Mouse (Mus musculus) liver, embryonic 16.5 days (tissue): ENCODE measurements around the gene Ddah1. TPM values are rescaled to one million over a fixed set of nuclear protein-coding genes. Genes with fewer than 3 reads are reported as not detected.

Source experiments
- ATAC-seq: fragments of 200-750 bp; cut with Nextera tagmentation; 2 replicates; pipeline ENCODE4 v1.8.0; 2017; ENCODE audit warnings: low read depth, mild to moderate bottlenecking, moderate number of reproducible peaks, moderate library complexity
- H3K27ac ChIP-seq: fragments of 300-500 bp; sonication (generic); 2 replicates; pipeline ENCODE4 v1.5.1; 2014; ENCODE audit warnings: mild to moderate bottlenecking, low read length
- H3K27me3 ChIP-seq: fragments of 300-500 bp; sonication (generic); 2 replicates; pipeline ENCODE4 v1.6.1; 2014; ENCODE audit warnings: low read depth, low read length, mixed read lengths; ENCODE audit not compliant: control insufficient read depth, insufficient read depth
- H3K36me3 ChIP-seq: fragments of 300-500 bp; sonication (generic); 2 replicates; pipeline ENCODE4 v1.6.1; 2014; ENCODE audit warnings: mild to moderate bottlenecking; ENCODE audit not compliant: control insufficient read depth, insufficient read depth
- H3K4me1 ChIP-seq: fragments of 300-500 bp; sonication (generic); 2 replicates; pipeline ENCODE4 v1.6.1; 2014; ENCODE audit warnings: low read depth, low read length, mixed read lengths; ENCODE audit not compliant: control insufficient read depth
- H3K4me2 ChIP-seq: fragments of 300-500 bp; sonication (generic); 2 replicates; pipeline ENCODE4 v1.6.1; 2014; ENCODE audit warnings: low read depth, low read length, mixed read lengths
- H3K4me3 ChIP-seq: fragments of 300-500 bp; sonication (generic); 2 replicates; pipeline ENCODE4 v1.5.1; 2014; ENCODE audit warnings: low read depth, mild to moderate bottlenecking, low read length
- H3K9ac ChIP-seq: fragments of 300-500 bp; sonication (generic); 2 replicates; pipeline ENCODE4 v1.6.1; 2014; ENCODE audit warnings: low read depth, low read length
- H3K9me3 ChIP-seq: fragments of 300-500 bp; sonication (generic); replicated peaks from 2 replicates; pipeline ENCODE4 v1.6.1; 2016; ENCODE audit warnings: low read length; ENCODE audit not compliant: control insufficient read depth
- whole genome bisulfite sequencing: fragments of 180-500 bp; shearing (Covaris S2); extraction: QIAGEN DNeasy Blood & Tissue Kit; methylation state at CpG from one replicate; pipeline ENCODE4 v1.1.7; 2014; ENCODE audit not compliant: insufficient replicate concordance; 5-methylcytosine and 5-hydroxymethylcytosine counted together
- polyA plus RNA-seq: library from polyadenylated mRNA; unstranded; fragments of >200 nt; fragmentation: Nextera tagmentation; extraction: Ambion mirVana; gene quantifications from 2 replicates; pipeline ENCODE4 v1.2.1, GENCODE M21; 2015

Ddah1 gene
- 37.9 and 44.7 TPM in 2 replicates for polyA plus RNA-seq

DNA sequence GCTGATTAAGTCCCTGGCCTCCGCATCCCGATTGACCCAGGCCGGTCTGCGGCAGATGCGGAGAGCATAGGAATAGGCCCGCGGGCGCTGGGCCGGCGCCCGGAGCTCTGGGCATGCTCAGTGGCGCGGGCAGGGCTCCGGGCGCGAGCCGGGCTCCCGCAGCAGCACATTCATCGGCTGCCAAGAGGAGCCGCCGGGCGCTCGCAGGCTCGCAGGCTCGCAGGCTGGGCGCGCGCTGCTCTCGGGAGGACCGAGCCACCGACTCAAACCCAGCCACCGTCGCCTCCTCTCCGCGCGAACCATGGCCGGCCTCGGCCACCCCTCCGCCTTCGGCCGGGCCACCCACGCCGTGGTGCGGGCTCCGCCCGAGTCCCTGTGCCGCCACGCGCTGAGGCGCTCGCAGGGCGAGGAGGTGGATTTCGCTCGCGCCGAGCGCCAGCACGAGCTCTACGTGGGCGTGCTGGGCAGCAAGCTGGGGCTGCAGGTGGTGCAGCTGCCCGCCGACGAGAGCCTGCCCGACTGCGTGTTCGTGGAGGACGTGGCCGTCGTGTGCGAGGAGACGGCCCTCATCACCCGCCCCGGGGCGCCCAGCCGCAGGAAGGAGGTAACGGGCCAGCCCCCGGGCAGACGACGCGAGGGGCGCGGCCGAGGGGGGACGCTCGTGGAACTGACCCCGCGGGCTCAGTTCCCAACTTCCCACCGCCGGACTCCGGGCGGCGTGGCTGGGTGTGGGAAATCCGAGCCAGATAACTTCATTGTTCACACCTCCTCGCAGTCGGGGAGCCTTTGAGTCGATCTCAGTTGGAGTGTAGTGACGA lies at the start of gene Ddah1:
Ddah1 (plus strand) TSS at position 115 of the 818 bp plus-strand sequence.
- WGBS: under 1% methylated on average over 97 of the region's 97 CpGs
- H3K27ac ChIP-seq: peak within 1 kb of the TSS; percentile 84
- H3K9me3 ChIP-seq: no peaks in the 10 kb centered on the region
- H3K4me1 ChIP-seq: peaks cover 6% of the 10 kb centered on the region; the same call in 1 of the 2 replicates
- H3K36me3 ChIP-seq: no peaks in the 10 kb centered on the region
- peaks cover 19% of the 10 kb centered on the region for H3K27me3 ChIP-seq
- peak within 1 kb of the TSS; percentile 56 for H3K4me2 ChIP-seq
- ATAC-seq: peak; percentile 63
- peak within 1 kb of the TSS; percentile 66 for H3K9ac ChIP-seq
- peak within 1 kb of the TSS; percentile 63 for H3K4me3 ChIP-seq

DNA sequence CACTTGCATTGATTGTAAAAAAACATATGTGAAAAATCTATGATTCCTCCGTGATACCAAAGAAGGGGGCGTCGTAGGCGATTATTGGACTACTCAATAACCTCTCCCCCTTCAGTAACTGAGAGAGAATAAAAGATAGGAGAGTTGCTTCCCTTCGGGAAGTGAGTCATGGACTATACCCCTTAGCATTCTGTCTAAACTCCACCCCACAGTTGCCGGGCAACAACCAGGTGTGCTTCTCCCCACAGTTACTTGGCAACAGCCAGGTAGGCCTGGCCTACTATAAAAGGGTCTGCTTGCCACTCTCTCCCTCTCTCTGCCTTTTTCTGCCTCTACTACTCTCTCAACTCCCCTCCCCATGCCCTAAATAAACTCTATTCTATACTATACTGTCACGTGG lies 42.6 kb upstream of the Ddah1 start:
- no peaks in the 10 kb centered on the region for H3K4me1 ChIP-seq
- 68% methylated on average over 7 of the region's 7 CpGs for WGBS
- H3K4me3 ChIP-seq: no peak overlapping the region
- ATAC-seq: no peak
- no peak overlapping the region for H3K27ac ChIP-seq
- no peaks in the 10 kb centered on the region for H3K27me3 ChIP-seq
- no peaks in the 10 kb centered on the region for H3K9me3 ChIP-seq
- H3K4me2 ChIP-seq: no peak overlapping the region
- no peaks in the 10 kb centered on the region for H3K36me3 ChIP-seq
- H3K9ac ChIP-seq: no peak overlapping the region

DNA sequence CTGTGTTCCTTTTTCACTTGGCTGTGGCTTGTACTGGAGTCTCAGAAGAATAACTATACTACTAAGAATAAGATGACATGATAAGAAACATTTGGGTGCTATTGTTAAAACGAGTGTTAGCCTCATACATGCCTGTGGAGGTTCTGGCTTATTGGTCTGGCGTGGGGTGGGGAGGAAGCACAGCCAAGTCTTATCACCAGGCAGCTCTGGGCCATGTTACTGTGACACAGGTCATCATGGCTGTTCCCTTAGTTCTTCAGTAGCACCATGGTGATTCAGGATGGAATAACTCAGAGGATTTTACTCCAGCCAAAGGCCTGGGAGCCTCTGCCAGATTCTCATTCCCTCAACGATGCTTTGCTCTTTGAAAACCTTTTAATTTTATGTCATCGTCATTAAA lies 38.8 kb upstream of the Ddah1 start:
- no peaks in the 10 kb centered on the region for H3K9me3 ChIP-seq
- H3K4me2 ChIP-seq: no peak overlapping the region
- 57% methylated on average over 4 of the region's 4 CpGs for WGBS
- no peaks in the 10 kb centered on the region for H3K4me1 ChIP-seq
- H3K36me3 ChIP-seq: no peaks in the 10 kb centered on the region
- H3K27ac ChIP-seq: no peak overlapping the region
- no peak overlapping the region for H3K4me3 ChIP-seq
- H3K9ac ChIP-seq: no peak overlapping the region
- ATAC-seq: no peak
- H3K27me3 ChIP-seq: no peaks in the 10 kb centered on the region

DNA sequence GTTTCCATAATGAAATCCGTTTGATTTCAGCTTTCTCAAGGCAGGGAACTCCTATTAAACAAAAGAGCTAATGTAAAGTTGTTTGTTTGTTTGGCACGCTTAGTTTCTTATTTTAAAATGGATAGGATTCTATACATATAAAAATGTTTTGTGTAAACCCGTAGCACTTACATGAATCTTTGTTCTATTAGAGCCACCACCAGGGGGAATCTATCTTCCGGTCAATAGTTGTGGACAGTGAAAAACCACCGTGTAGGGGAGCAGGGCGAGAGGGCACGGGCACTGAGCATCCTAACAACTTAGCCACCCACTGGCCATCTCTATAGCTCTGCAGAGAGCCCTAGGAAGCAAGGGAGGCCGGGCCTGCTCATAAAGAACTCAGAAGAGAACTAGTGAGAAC lies 33.4 kb upstream of the Ddah1 start:
- Histone ChIP-seq H3K27me3 (no peaks in the 10 kb centered on the region), H3K4me1 (no peaks in the 10 kb centered on the region), H3K27ac (no peak overlapping the region), H3K9ac (no peak overlapping the region), H3K9me3 (no peaks in the 10 kb centered on the region), H3K4me3 (no peak overlapping the region), H3K4me2 (no peak overlapping the region), H3K36me3 (no peaks in the 10 kb centered on the region)
- no peak for ATAC-seq
- 50% methylated on average over 8 of the region's 8 CpGs for WGBS

DNA sequence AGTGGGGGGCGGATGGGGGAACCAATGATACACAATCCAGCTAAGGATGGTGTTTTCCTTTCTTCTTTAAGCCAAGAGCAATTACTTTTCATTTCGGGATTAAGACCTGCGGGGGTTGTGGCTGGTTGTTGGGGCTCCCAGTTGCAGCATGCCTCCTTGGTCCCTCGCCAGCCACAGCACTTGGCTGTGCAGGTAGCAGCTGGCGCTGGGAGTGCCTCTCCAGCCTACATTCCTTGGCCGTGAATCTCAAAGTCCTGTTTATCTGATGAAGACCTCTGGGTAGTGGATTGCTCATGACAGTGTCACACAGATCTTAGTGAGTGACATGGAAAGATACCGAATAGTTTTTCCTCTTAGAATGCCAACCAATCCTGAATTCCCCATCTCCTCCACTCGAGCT lies 30.1 kb upstream of the Ddah1 start:
- H3K4me3 ChIP-seq: no peak overlapping the region
- no peak for ATAC-seq
- WGBS: 53% methylated on average over 8 of the region's 8 CpGs
- no peak overlapping the region for H3K27ac ChIP-seq
- H3K9me3 ChIP-seq: no peaks in the 10 kb centered on the region
- H3K36me3 ChIP-seq: no peaks in the 10 kb centered on the region
- H3K9ac ChIP-seq: no peak overlapping the region
- no peak overlapping the region for H3K4me2 ChIP-seq
- H3K27me3 ChIP-seq: no peaks in the 10 kb centered on the region
- H3K4me1 ChIP-seq: no peaks in the 10 kb centered on the region

DNA sequence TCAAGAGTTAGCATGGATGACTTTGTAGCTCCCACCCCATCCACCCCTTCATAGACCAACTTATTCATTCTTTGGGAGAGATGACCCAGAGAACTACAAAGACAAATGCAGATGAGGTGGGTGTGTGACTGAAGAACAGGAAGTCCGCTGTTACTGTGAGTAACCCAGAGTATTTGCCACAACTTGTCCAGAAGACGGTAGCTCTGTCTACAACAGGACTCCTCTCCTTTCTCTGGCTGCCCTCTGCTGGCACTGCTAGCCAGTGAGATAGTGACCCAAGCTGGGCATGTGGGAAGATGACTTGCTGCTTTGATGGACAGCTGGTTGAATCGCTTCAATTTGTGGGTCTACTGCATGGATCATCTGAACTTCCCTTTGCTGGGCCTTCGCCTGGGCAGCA lies 28.9 kb upstream of the Ddah1 start:
- no peaks in the 10 kb centered on the region for H3K9me3 ChIP-seq
- no peak overlapping the region for H3K9ac ChIP-seq
- H3K27ac ChIP-seq: no peak overlapping the region
- H3K4me1 ChIP-seq: no peaks in the 10 kb centered on the region
- WGBS: 25% methylated on average over 4 of the region's 4 CpGs
- no peak overlapping the region for H3K4me3 ChIP-seq
- no peaks in the 10 kb centered on the region for H3K27me3 ChIP-seq
- no peak overlapping the region for H3K4me2 ChIP-seq
- H3K36me3 ChIP-seq: no peaks in the 10 kb centered on the region
- peak; percentile 39; the same call in 1 of the 2 replicates for ATAC-seq

DNA sequence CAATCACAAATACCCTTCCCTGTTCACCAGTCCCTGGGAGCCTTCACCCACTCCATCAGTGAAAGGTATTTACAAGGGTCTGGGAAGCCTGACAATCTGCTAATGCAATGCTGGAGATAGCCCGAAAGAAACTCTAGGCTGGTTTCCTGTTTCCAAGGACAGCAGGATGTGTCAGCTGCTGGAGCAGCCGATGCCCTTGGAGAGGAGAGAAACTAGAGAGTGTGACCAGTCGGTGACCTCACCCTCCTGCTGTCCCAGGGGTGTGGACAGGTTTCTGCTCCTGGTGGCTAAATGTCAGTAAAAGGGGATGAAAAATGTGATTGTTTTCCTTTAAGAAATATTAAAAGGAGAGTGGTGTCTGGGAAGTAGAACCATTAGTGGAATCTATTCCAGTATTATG lies 28.4 kb upstream of the Ddah1 start:
- no peak for ATAC-seq
- WGBS: 24% methylated on average over 3 of the region's 3 CpGs
- no peak overlapping the region for H3K27ac ChIP-seq

DNA sequence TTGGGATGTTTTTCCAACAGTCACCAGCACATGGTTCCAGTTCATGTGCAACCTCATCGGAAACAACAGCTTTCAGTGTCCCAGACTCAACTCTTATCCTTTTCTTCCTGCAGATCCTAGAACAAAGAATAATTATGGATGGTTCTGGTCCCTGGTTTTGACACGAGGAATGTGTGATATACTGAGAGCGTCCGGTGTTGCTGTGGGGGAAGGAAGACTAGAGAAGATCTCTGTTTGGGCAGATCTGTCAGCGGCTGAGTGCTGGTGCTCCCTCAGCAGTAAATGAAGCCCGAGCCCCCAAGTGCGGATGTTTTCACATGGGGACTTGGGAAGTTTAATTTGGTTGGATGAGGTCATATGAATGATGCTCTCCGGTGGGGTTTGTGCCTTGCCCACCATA lies 23.6 kb upstream of the Ddah1 start:
- no peak for ATAC-seq
- no peak overlapping the region for H3K27ac ChIP-seq
- H3K4me3 ChIP-seq: no peak overlapping the region
- no peaks in the 10 kb centered on the region; the same call in 1 of the 2 replicates for H3K4me1 ChIP-seq
- no peak overlapping the region for H3K4me2 ChIP-seq
- 66% methylated on average over 8 of the region's 8 CpGs for WGBS
- no peaks in the 10 kb centered on the region for H3K9me3 ChIP-seq
- no peak overlapping the region for H3K9ac ChIP-seq
- no peaks in the 10 kb centered on the region for H3K36me3 ChIP-seq
- no peaks in the 10 kb centered on the region for H3K27me3 ChIP-seq

More for the DNA sequence above, 28.4 kb upstream of the Ddah1 start:
- no peaks in the 10 kb centered on the region for H3K9me3 ChIP-seq
- no peak overlapping the region for H3K9ac ChIP-seq
- no peaks in the 10 kb centered on the region for H3K4me1 ChIP-seq
- H3K4me2 ChIP-seq: no peak overlapping the region
- no peak overlapping the region for H3K4me3 ChIP-seq
- no peaks in the 10 kb centered on the region for H3K27me3 ChIP-seq
- H3K36me3 ChIP-seq: no peaks in the 10 kb centered on the region

DNA sequence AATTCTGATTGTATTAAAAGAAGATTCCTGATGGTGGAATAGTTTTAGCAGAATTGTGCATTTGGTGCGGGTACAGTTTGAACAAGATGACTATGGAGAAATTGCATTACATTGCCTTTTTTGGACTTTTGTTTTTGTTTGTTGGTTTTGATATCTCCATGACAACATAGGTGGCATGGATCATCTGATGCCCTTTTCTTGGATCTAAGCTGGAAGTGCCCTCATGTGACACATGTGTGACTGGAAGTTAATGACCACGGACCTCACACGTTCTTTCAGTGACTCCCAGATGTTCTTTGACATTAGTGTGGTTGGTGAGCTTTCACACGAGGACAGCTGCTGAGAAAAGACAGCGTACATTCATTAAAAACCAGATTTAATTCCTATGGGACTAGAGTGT lies 21.9 kb upstream of the Ddah1 start:
- Histone ChIP-seq H3K36me3 (no peaks in the 10 kb centered on the region), H3K4me2 (no peak overlapping the region), H3K27ac (no peak overlapping the region), H3K4me1 (no peaks in the 10 kb centered on the region; the same call in 1 of the 2 replicates), H3K9ac (no peak overlapping the region), H3K27me3 (no peaks in the 10 kb centered on the region), H3K4me3 (no peak overlapping the region), H3K9me3 (no peaks in the 10 kb centered on the region)
- 67% methylated on average over 5 of the region's 5 CpGs for WGBS
- ATAC-seq: no peak
